Mouse (Mus musculus) hindbrain, postnatal 0 days (tissue): ENCODE results near the gene Tssk2. TPM values are rescaled to one million over a fixed set of nuclear protein-coding genes. Genes with fewer than 3 reads are reported as not detected.

ENCODE experiments used
- ATAC-seq: fragments of 200-750 bp; cut with Nextera tagmentation; 2 replicates; pipeline ENCODE4 v1.8.0; 2017; ENCODE audit warnings: mild to moderate bottlenecking, moderate TSS enrichment, moderate library complexity
- DNase-seq: peaks from one replicate; pipeline ENCODE4 v3.0.0-alpha.2; 2015; ENCODE audit warnings: low spot score
- H3K27ac ChIP-seq: fragments of 300-500 bp; sonication (generic); 2 replicates; pipeline ENCODE4 v1.5.1; 2014; ENCODE audit warnings: mild to moderate bottlenecking
- H3K27me3 ChIP-seq: fragments of 300-500 bp; sonication (generic); 2 replicates; pipeline ENCODE4 v1.6.1; 2014; ENCODE audit warnings: low read length, mixed read lengths; ENCODE audit not compliant: insufficient read depth
- H3K36me3 ChIP-seq: fragments of 300-500 bp; sonication (generic); 2 replicates; pipeline ENCODE4 v1.6.1; 2014; ENCODE audit warnings: low read length, mixed read lengths; ENCODE audit not compliant: insufficient read depth
- H3K4me1 ChIP-seq: fragments of 300-500 bp; sonication (generic); 2 replicates; pipeline ENCODE4 v1.6.1; 2014; ENCODE audit warnings: antibody characterized with exemption, low read length, mixed read lengths; ENCODE audit not compliant: insufficient read depth
- H3K4me2 ChIP-seq: fragments of 300-500 bp; sonication (generic); 2 replicates; pipeline ENCODE4 v1.6.1; 2014; ENCODE audit warnings: low read depth, mild to moderate bottlenecking, low read length, moderate library complexity, mixed read lengths
- H3K4me3 ChIP-seq: fragments of 300-500 bp; sonication (generic); 2 replicates; pipeline ENCODE4 v1.5.1; 2014; ENCODE audit warnings: low read length
- H3K9ac ChIP-seq: fragments of 300-500 bp; sonication (generic); replicated peaks from 2 replicates; pipeline ENCODE4 v1.6.1; 2014; ENCODE audit warnings: mild to moderate bottlenecking, low read length, moderate library complexity, mixed read lengths
- H3K9me3 ChIP-seq: fragments of 300-500 bp; sonication (generic); 2 replicates; pipeline ENCODE4 v1.6.1; 2016; ENCODE audit warnings: low read length, mixed read lengths
- CTCF ChIP-seq: IDR thresholded peaks from 2 replicates; pipeline ENCODE4 v1.5.1; 2016; ENCODE audit warnings: antibody characterized with exemption, control low read depth, low read depth
- WGBS: fragments of 180-500 bp; shearing (Covaris S2); extraction: QIAGEN DNeasy Blood & Tissue Kit; methylation state at CpG from one replicate; pipeline ENCODE4 v1.1.7; 2014; 5-methylcytosine and 5-hydroxymethylcytosine counted together
- polyA plus RNA-seq: library from polyadenylated mRNA; unstranded; fragments of >200 nt; fragmentation: Nextera tagmentation; extraction: Ambion mirVana; gene quantifications from 2 replicates; pipeline ENCODE4 v1.2.1, GENCODE M21; 2015
- total RNA-seq: library from RNA; depleted of rRNA; stranded (reverse); fragments of >200 nt; gene quantifications from 2 replicates; pipeline ENCODE4 v1.2.3, GENCODE M21; 2014

Tssk2 gene
- total and polyA plus RNA-seq, 2 experiments from 2014 or later: not detected

- no peak for ATAC-seq
- no peak overlapping the region for H3K4me3 ChIP-seq
- 47% methylated on average over 2 of the region's 2 CpGs for WGBS
- peak overlapping the region; percentile 84; the same call in 1 of the 2 replicates for H3K27ac ChIP-seq
- no peak for TF ChIP-seq CTCF
- DNase-seq: no peak
- H3K4me1 ChIP-seq: peaks cover 11% of the 10 kb centered on the region
- no peak overlapping the region for H3K9ac ChIP-seq
- H3K27me3 ChIP-seq: no peaks in the 10 kb centered on the region
- H3K36me3 ChIP-seq: peaks cover 15% of the 10 kb centered on the region; the same call in 1 of the 2 replicates
- H3K9me3 ChIP-seq: no peaks in the 10 kb centered on the region
- H3K4me2 ChIP-seq: no peak overlapping the region
Observed at GRCm38 (mm10) chr16:17929631-17930030, 31.2 kb downstream of the Tssk2 start.

- Histone ChIP-seq H3K9me3 (no peaks in the 10 kb centered on the region), H3K9ac (no peak overlapping the region), H3K4me2 (no peak overlapping the region), H3K4me3 (no peak overlapping the region), H3K4me1 (peaks cover 3% of the 10 kb centered on the region), H3K27ac (no peak overlapping the region), H3K36me3 (no peaks in the 10 kb centered on the region), H3K27me3 (0 out of 2 replicates have a peak, but pooled peaks cover 4% of the 10 kb centered on the region)
- no peak for DNase-seq
- WGBS: 72% methylated on average over 5 of the region's 5 CpGs
- TF ChIP-seq CTCF: no peak
- no peak for ATAC-seq
Observed at GRCm38 (mm10) chr16:17931906-17932460, 33.5 kb downstream of the Tssk2 start.

GRCm38 (mm10) chr16:17933594-17934444, 35.4 kb downstream of the Tssk2 start:
- Histone ChIP-seq H3K36me3 (no peaks in the 10 kb centered on the region), H3K27me3 (0 out of 2 replicates have a peak, but pooled peaks cover 4% of the 10 kb centered on the region), H3K9ac (no peak overlapping the region), H3K4me3 (no peak overlapping the region), H3K4me1 (no peaks in the 10 kb centered on the region), H3K27ac (no peak overlapping the region), H3K4me2 (no peak overlapping the region), H3K9me3 (no peaks in the 10 kb centered on the region)
- 69% methylated on average over 9 of the region's 9 CpGs for WGBS
- no peak for ATAC-seq
- TF ChIP-seq CTCF: no peak
- DNase-seq: no peak

- WGBS: 64% methylated on average over 3 of the region's 3 CpGs
- no peak overlapping the region for H3K27ac ChIP-seq
- no peak for DNase-seq
- H3K4me1 ChIP-seq: no peaks in the 10 kb centered on the region
- H3K27me3 ChIP-seq: 0 out of 2 replicates have a peak, but pooled peaks cover 4% of the 10 kb centered on the region
- no peak overlapping the region for H3K4me3 ChIP-seq
- no peak overlapping the region for H3K9ac ChIP-seq
- ATAC-seq: no peak
- no peak overlapping the region for H3K4me2 ChIP-seq
- no peaks in the 10 kb centered on the region for H3K36me3 ChIP-seq
- TF ChIP-seq CTCF: peak; percentile 15; the same call in 1 of the 2 replicates
- H3K9me3 ChIP-seq: no peaks in the 10 kb centered on the region
Observed at GRCm38 (mm10) chr16:17934445-17934910, 36.0 kb downstream of the Tssk2 start.

- no peak overlapping the region for H3K4me3 ChIP-seq
- H3K4me2 ChIP-seq: no peak overlapping the region
- no peak overlapping the region for H3K27ac ChIP-seq
- no peak for TF ChIP-seq CTCF
- no peaks in the 10 kb centered on the region for H3K4me1 ChIP-seq
- H3K36me3 ChIP-seq: no peaks in the 10 kb centered on the region
- H3K9ac ChIP-seq: no peak overlapping the region
- H3K9me3 ChIP-seq: no peaks in the 10 kb centered on the region
- H3K27me3 ChIP-seq: 0 out of 2 replicates have a peak, but pooled peaks cover 4% of the 10 kb centered on the region
- 82% methylated on average over 10 of the region's 10 CpGs for WGBS
- no peak for ATAC-seq
- no peak for DNase-seq
Observed at GRCm38 (mm10) chr16:17936776-17937175, 38.3 kb downstream of the Tssk2 start.

GRCm38 (mm10) chr16:17938187-17938586, 39.8 kb downstream of the Tssk2 start:
- no peak for DNase-seq
- Histone ChIP-seq H3K4me1 (no peaks in the 10 kb centered on the region), H3K27ac (no peak overlapping the region), H3K4me2 (no peak overlapping the region), H3K36me3 (no peaks in the 10 kb centered on the region), H3K4me3 (no peak overlapping the region), H3K9ac (no peak overlapping the region), H3K27me3 (0 out of 2 replicates have a peak, but pooled peaks cover 4% of the 10 kb centered on the region), H3K9me3 (no peaks in the 10 kb centered on the region)
- no peak for ATAC-seq
- 81% methylated on average over 7 of the region's 7 CpGs for WGBS
- no peak for TF ChIP-seq CTCF
